Mouse (Mus musculus) WW6 (cell line): Measurements from ENCODE around the gene Mei1.

ENCODE experiments used
- DNase-seq: peaks from one replicate; pipeline ENCODE4 v3.0.0-alpha.2; 2013; ENCODE audit warnings: low read depth, low spot score

The Mei1 gene

GRCm38 (mm10) chr15:82172648-82173047, 102.9 kb downstream of the Mei1 start:
- no peak for DNase-seq

GRCm38 (mm10) chr15:82175091-82175490, 105.3 kb downstream of the Mei1 start:
- no peak for DNase-seq
